Mouse (Mus musculus): ENCODE results near the gene S100a14.

DNA sequence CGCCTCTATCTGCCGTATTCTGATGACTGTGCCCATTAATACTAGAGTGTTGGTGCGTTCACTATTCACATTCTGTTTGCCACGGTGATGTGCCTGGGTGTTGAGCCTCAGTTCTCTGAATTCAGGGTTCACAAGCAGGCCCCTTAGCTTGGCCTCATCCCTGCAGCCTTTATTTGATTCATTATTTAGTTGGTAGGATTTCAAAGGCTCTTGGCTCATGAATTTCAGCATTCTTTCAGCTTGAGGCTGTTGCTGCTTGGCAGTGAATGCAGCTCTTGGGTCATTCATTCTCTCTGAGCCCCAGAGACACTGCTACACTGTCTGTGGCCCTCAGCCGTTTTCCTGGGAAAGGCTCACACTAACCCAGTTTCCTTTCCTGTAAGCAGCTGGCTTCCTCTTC is 29.3 kb downstream of the S100a14 start:
- TF ChIP-seq CTCF (IDR thresholded peaks at IDR 0.05; ENCODE audit: control insufficient read depth, insufficient read depth, low read length) (no peak), POLR2A (IDR thresholded peaks at IDR 0.05; ENCODE audit: borderline replicate concordance, control insufficient read depth, low read depth, low read length) (no peak)
